Mouse (Mus musculus): ENCODE measurements around the gene Atl1. TPM values are rescaled to one million over a fixed set of nuclear protein-coding genes. Genes with fewer than 3 reads are reported as not detected.

Gene Atl1
- total and polyA plus RNA-seq, 2 experiments from 2014 or later, result 130 to 145 TPM

DNA sequence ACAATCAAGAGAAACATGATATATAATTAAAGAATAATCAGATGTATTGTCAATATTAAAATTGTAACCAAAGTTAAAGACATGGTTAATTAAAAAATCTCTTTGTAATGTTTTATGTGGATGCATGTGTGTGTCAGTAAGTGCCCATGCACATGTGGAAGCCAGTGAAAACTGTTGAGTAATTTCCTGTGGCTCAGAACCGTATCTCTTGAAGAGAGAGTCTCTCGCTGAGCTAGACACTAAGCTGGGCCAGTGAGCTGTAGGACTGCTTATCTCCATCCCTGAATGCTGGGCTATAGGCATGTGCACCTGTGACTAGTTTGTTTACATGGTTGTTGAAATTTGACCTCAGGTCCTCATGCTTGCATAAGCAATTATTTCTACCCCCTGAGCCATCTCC lies 65.0 kb downstream of the Atl1 start:
- WGBS, result 90% methylated on average over 2 of the region's 2 CpGs
- DNase-seq (ENCODE audit: low spot score) (no peak), ATAC-seq (no peak)
- no peak overlapping the region for H3K9ac ChIP-seq (replicated peaks; ENCODE audit: low read length)
- H3K27ac ChIP-seq, result no peak overlapping the region
- H3K27me3 ChIP-seq (ENCODE audit: insufficient read depth, low read length), result no peaks in the 10 kb centered on the region
- TF ChIP-seq CTCF (IDR thresholded peaks at IDR 0.05; ENCODE audit: low read depth), result no peak
- no peak overlapping the region for H3K4me2 ChIP-seq (ENCODE audit: low read depth, low read length)
- H3K4me1 ChIP-seq (ENCODE audit: insufficient read depth, low read length), result no peaks in the 10 kb centered on the region
- no peaks in the 10 kb centered on the region for H3K9me3 ChIP-seq (ENCODE audit: low read length)
- peaks cover 37% of the 10 kb centered on the region for H3K36me3 ChIP-seq (ENCODE audit: insufficient read depth, low read length)
- no peak overlapping the region for H3K4me3 ChIP-seq (ENCODE audit: low read length)

DNA sequence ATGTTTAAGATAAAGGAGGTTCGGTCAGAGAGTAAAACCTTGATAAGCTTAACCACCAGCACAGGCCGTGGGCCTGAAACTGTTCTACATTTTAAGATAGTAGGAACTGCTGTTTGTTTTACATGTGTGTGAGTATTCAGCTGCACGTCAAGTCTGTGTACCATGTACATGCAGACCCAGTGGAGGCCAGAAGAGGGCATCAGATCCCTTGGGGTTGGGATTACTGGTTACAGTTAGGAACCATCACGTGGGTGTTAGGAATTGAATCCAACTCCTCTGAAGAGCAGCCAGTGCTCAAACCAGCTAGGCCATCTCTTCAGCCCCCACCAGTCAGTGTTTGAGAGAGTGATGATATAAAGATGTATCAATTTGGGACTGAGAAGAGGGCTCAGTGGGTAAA lies 70.1 kb downstream of the Atl1 start:
- Histone ChIP-seq H3K4me2 (ENCODE audit: low read depth, low read length) (no peak overlapping the region), H3K9ac (replicated peaks; ENCODE audit: low read length) (no peak overlapping the region), H3K9me3 (ENCODE audit: low read length) (no peaks in the 10 kb centered on the region), H3K27ac (no peak overlapping the region), H3K36me3 (ENCODE audit: insufficient read depth, low read length) (peaks cover 45% of the 10 kb centered on the region), H3K4me3 (ENCODE audit: low read length) (no peak overlapping the region), H3K27me3 (ENCODE audit: insufficient read depth, low read length) (no peaks in the 10 kb centered on the region), H3K4me1 (ENCODE audit: insufficient read depth, low read length) (no peaks in the 10 kb centered on the region)
- peak; percentile 68 for TF ChIP-seq CTCF (IDR thresholded peaks at IDR 0.05; ENCODE audit: low read depth)
- ATAC-seq, result peak; percentile 40; the same call in 1 of the 2 replicates
- WGBS, result 65% methylated on average over 4 of the region's 4 CpGs
- peak; percentile 51 for DNase-seq (ENCODE audit: low spot score)

DNA sequence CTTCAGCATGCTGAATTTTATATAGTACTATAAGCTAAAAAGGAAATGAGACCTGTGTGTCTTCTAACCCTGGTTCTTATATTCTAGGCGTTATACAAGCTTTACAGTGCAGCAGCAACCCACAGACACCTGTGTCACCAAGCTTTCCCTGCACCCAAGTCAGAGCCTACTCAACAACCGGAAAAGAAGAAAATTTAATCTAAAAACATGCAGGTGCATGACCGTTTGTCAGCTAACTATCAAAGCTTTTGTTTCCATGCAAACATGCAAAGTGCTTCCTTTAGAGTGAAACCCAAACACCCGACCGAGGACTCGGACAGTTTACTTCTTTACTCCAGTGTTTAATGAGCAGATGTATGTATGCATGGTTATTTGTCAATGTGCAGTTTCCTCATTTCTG lies 70.7 kb downstream of the Atl1 start:
- Histone ChIP-seq H3K9me3 (ENCODE audit: low read length) (no peaks in the 10 kb centered on the region), H3K4me2 (ENCODE audit: low read depth, low read length) (no peak overlapping the region), H3K36me3 (ENCODE audit: insufficient read depth, low read length) (peaks cover 47% of the 10 kb centered on the region), H3K9ac (replicated peaks; ENCODE audit: low read length) (no peak overlapping the region), H3K27me3 (ENCODE audit: insufficient read depth, low read length) (no peaks in the 10 kb centered on the region), H3K4me3 (ENCODE audit: low read length) (no peak overlapping the region), H3K27ac (no peak overlapping the region), H3K4me1 (ENCODE audit: insufficient read depth, low read length) (no peaks in the 10 kb centered on the region)
- WGBS, result 92% methylated on average over 6 of the region's 6 CpGs
- ATAC-seq, result no peak
- no peak for DNase-seq (ENCODE audit: low spot score)
- no peak for TF ChIP-seq CTCF (IDR thresholded peaks at IDR 0.05; ENCODE audit: low read depth)

DNA sequence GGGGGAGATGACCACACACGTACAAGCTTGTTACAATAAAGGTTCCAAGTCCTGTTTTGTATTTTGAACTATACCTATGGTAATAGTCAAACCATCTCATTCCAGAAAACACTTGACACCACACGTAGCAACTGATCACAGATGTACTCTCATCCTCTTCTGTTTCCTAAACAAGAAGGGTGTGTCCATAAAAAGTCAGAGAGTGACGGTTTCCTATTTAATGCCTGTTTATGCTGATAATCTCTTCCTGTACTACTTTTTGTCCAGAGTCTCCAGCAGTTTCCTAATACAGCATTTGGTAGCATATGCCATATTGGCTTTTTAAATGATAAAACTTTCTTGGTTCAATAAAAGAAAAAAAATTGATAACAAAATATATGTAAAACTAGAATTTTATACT lies 73.2 kb downstream of the Atl1 start:
- ATAC-seq (no peak), DNase-seq (ENCODE audit: low spot score) (no peak)
- H3K27me3 ChIP-seq (ENCODE audit: insufficient read depth, low read length), result no peaks in the 10 kb centered on the region
- WGBS, result 88% methylated on average over 3 of the region's 3 CpGs
- H3K36me3 ChIP-seq (ENCODE audit: insufficient read depth, low read length), result peaks cover 33% of the 10 kb centered on the region
- H3K4me1 ChIP-seq (ENCODE audit: insufficient read depth, low read length), result no peaks in the 10 kb centered on the region
- H3K27ac ChIP-seq, result no peak overlapping the region
- no peaks in the 10 kb centered on the region for H3K9me3 ChIP-seq (ENCODE audit: low read length)
- TF ChIP-seq CTCF (IDR thresholded peaks at IDR 0.05; ENCODE audit: low read depth), result no peak
- H3K4me3 ChIP-seq (ENCODE audit: low read length), result no peak overlapping the region
- H3K9ac ChIP-seq (replicated peaks; ENCODE audit: low read length), result no peak overlapping the region
- H3K4me2 ChIP-seq (ENCODE audit: low read depth, low read length), result no peak overlapping the region

DNA sequence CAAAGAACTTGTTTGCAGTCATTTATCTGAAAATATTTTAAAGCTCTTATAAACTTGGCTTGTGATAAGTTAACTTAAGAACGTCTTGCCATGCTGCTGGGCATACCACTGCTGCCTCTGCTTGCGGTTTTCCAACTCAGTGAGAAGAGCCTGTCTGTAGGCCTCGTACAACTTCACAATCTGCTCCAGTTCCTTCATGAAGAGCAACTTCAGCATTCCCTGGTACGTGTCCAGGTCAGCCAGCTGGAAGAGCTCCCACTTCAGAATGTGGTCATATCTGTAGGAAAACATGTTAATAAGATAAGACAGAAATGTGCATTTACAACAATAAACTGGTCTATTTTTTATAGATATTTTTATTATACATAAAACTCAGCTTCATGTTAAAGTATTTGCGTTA lies 73.7 kb downstream of the Atl1 start:
- peaks cover 32% of the 10 kb centered on the region for H3K36me3 ChIP-seq (ENCODE audit: insufficient read depth, low read length)
- ATAC-seq, result no peak
- no peak overlapping the region for H3K4me3 ChIP-seq (ENCODE audit: low read length)
- TF ChIP-seq CTCF (IDR thresholded peaks at IDR 0.05; ENCODE audit: low read depth), result no peak
- H3K9ac ChIP-seq (replicated peaks; ENCODE audit: low read length), result no peak overlapping the region
- no peaks in the 10 kb centered on the region for H3K4me1 ChIP-seq (ENCODE audit: insufficient read depth, low read length)
- H3K27ac ChIP-seq, result no peak overlapping the region
- no peak for DNase-seq (ENCODE audit: low spot score)
- no peak overlapping the region for H3K4me2 ChIP-seq (ENCODE audit: low read depth, low read length)
- WGBS, result 79% methylated on average over 5 of the region's 5 CpGs
- no peaks in the 10 kb centered on the region for H3K27me3 ChIP-seq (ENCODE audit: insufficient read depth, low read length)
- H3K9me3 ChIP-seq (ENCODE audit: low read length), result no peaks in the 10 kb centered on the region

DNA sequence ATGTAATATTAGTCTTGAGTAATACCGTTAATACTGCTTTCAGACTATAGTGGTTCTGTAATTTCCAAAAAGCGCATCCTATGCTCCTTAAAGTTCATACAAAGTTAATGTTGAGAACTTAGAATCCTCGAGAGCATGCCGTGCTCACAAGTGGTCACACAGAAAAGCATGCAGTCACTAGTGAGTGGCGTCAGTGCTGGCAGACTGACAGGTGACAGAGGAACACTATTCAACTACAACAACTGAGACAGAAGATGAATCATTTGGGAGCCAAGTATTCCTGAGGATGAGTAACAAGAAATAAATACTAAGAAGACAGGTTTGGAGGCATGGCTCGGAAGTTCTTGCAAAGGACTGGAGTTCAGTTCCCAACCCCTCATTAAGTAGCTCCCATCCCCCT lies 74.7 kb downstream of the Atl1 start:
- H3K4me3 ChIP-seq (ENCODE audit: low read length), result no peak overlapping the region
- ATAC-seq, result no peak
- H3K4me2 ChIP-seq (ENCODE audit: low read depth, low read length), result no peak overlapping the region
- H3K9ac ChIP-seq (replicated peaks; ENCODE audit: low read length), result no peak overlapping the region
- H3K4me1 ChIP-seq (ENCODE audit: insufficient read depth, low read length), result no peaks in the 10 kb centered on the region
- WGBS, result 87% methylated on average over 6 of the region's 6 CpGs
- no peaks in the 10 kb centered on the region for H3K27me3 ChIP-seq (ENCODE audit: insufficient read depth, low read length)
- no peak for DNase-seq (ENCODE audit: low spot score)
- no peak overlapping the region for H3K27ac ChIP-seq
- H3K9me3 ChIP-seq (ENCODE audit: low read length), result no peaks in the 10 kb centered on the region
- TF ChIP-seq CTCF (IDR thresholded peaks at IDR 0.05; ENCODE audit: low read depth), result no peak
- H3K36me3 ChIP-seq (ENCODE audit: insufficient read depth, low read length), result peaks cover 27% of the 10 kb centered on the region

DNA sequence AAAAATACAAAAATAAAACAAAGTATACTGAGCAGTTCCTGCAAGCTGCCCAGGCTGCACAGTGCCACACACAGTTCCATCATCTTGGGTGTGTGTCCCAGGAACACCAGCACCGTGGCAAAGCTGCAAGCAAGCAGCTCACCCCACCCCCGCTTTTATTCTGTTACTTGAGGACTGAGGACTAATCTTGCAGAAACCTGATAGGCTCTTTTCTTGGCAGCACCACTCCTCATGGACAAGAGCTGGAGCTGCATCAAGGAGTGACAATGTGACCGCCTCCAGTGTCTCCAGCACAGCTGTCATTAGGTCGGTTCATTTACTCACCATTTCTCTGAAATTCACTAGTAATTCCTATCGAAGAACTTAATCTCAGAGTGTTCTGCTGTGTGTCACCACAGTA lies 75.7 kb downstream of the Atl1 start:
- DNase-seq (ENCODE audit: low spot score) (peak; percentile 42), ATAC-seq (peak; percentile 69)
- Histone ChIP-seq H3K27ac (no peak overlapping the region), H3K4me2 (ENCODE audit: low read depth, low read length) (no peak overlapping the region), H3K36me3 (ENCODE audit: insufficient read depth, low read length) (peaks cover 19% of the 10 kb centered on the region), H3K9ac (replicated peaks; ENCODE audit: low read length) (no peak overlapping the region), H3K27me3 (ENCODE audit: insufficient read depth, low read length) (no peaks in the 10 kb centered on the region), H3K4me1 (ENCODE audit: insufficient read depth, low read length) (no peaks in the 10 kb centered on the region), H3K9me3 (ENCODE audit: low read length) (no peaks in the 10 kb centered on the region), H3K4me3 (ENCODE audit: low read length) (no peak overlapping the region)
- TF ChIP-seq CTCF (IDR thresholded peaks at IDR 0.05; ENCODE audit: low read depth), result no peak
- WGBS, result 60% methylated on average over 5 of the region's 5 CpGs

Measured in hindbrain, postnatal 0 days (tissue).